Mouse (Mus musculus) cerebellum, adult 2 months (tissue): ENCODE results near the gene Asb8.

ENCODE experiments used
- CTCF ChIP-seq: fragments of 200-500 bp; IDR thresholded peaks from 2 replicates; pipeline ENCODE4 v1.5.1; 2011; ENCODE audit warnings: low read depth, mild to moderate bottlenecking, control low read depth, low read length, moderate library complexity, borderline replicate concordance; ENCODE audit not compliant: insufficient read depth
- POLR2A ChIP-seq: fragments of 200-500 bp; IDR thresholded peaks from 2 replicates; pipeline ENCODE4 v1.6.1; 2011; ENCODE audit warnings: low read length, control low read depth, borderline replicate concordance; ENCODE audit not compliant: insufficient read depth

DNA sequence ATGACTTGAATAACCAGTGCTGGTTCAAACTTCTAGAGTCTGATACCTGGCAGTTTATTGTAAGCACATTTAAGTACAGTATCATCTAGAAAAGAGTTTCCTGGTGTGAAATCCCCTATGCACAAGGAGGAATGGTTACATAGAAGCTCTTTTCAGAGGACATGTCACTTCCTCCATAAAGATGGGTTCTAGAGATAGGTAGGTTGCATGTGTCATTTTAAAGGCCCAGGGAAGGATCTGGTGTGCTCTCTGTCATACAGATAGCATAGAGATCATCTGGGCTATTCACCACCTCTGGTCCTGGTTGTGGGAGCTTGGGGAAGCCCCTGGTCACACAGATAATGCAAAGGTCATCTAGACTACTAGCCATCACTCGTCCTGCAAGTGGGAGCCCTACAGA, 8.2 kb downstream of the Asb8 start:
- TF ChIP-seq CTCF: no peak
- no peak for TF ChIP-seq POLR2A
